Mouse (Mus musculus) brain, embryonic 14.5 days (tissue): ENCODE results near the gene Epb41l2. TPM values are rescaled to one million over a fixed set of nuclear protein-coding genes. Genes with fewer than 3 reads are reported as not detected.

ENCODE experiments used
- DNase-seq: peaks from one replicate; pipeline ENCODE4 v3.0.0-alpha.2; 2011; ENCODE audit warnings: low read depth
- CTCF ChIP-seq: fragments of 200-500 bp; IDR thresholded peaks from 2 replicates; pipeline ENCODE4 v1.5.1; 2012; ENCODE audit warnings: inconsistent platforms, mild to moderate bottlenecking, moderate library complexity, borderline replicate concordance; ENCODE audit not compliant: insufficient read depth, insufficient read length; ENCODE audit errors: extremely low read depth
- POLR2A ChIP-seq: fragments of 200-500 bp; IDR thresholded peaks from 2 replicates; pipeline ENCODE4 v1.6.1; 2012; ENCODE audit warnings: mild to moderate bottlenecking, inconsistent platforms, borderline replicate concordance; ENCODE audit not compliant: poor library complexity, insufficient read depth, insufficient read length, severe bottlenecking; ENCODE audit errors: extremely low read depth
- polyA plus RNA-seq: library from polyadenylated mRNA; depleted of rRNA; stranded (reverse); fragments of >200 nt; gene quantifications from 2 replicates; pipeline ENCODE4 v1.2.3, GENCODE M21; 2012

The Epb41l2 gene
- polyA plus RNA-seq, 1 experiment: 63.4 TPM

GRCm38 (mm10) chr10:25466493-25466892, 106.9 kb downstream of the Epb41l2 start:
- DNase-seq: no peak
- TF ChIP-seq CTCF (no peak), POLR2A (no peak)

- TF ChIP-seq POLR2A (no peak), CTCF (no peak)
- DNase-seq: no peak
These were observed 112.3 kb downstream of the Epb41l2 start for GRCm38 (mm10) chr10:25471944-25472343.

- no peak for TF ChIP-seq POLR2A
- TF ChIP-seq CTCF: no peak
- DNase-seq: no peak
These were observed 120.1 kb downstream of the Epb41l2 start for GRCm38 (mm10) chr10:25479716-25480115.

GRCm38 (mm10) chr10:25482791-25483190, 123.2 kb downstream of the Epb41l2 start:
- DNase-seq: no peak
- no peak for TF ChIP-seq CTCF
- TF ChIP-seq POLR2A: no peak

GRCm38 (mm10) chr10:25488456-25488855, 128.9 kb downstream of the Epb41l2 start:
- peak; percentile 76 for DNase-seq
- peak; percentile 81; the same call in 1 of the 2 replicates for TF ChIP-seq CTCF
- no peak for TF ChIP-seq POLR2A

GRCm38 (mm10) chr10:25499323-25500071, 139.9 kb downstream of the Epb41l2 start:
- DNase-seq: peak; percentile 31

GRCm38 (mm10) chr10:25503250-25503649, 143.7 kb downstream of the Epb41l2 start:
- no peak for DNase-seq
- no peak for TF ChIP-seq CTCF

More at GRCm38 (mm10) chr10:25499323-25500071, 139.9 kb downstream of the Epb41l2 start:
- TF ChIP-seq POLR2A (no peak), CTCF (peak; percentile 35; the same call in 1 of the 2 replicates)

GRCm38 (mm10) chr10:25513821-25514220, 154.2 kb downstream of the Epb41l2 start:
- DNase-seq: no peak
- TF ChIP-seq POLR2A: no peak
- no peak for TF ChIP-seq CTCF

GRCm38 (mm10) chr10:25519954-25520353, 160.4 kb downstream of the Epb41l2 start:
- no peak for DNase-seq
- TF ChIP-seq CTCF (no peak), POLR2A (no peak)

- TF ChIP-seq CTCF (no peak), POLR2A (no peak)
- peak; percentile 17 for DNase-seq
These were observed 160.8 kb downstream of the Epb41l2 start for GRCm38 (mm10) chr10:25520428-25520827.

- no peak for DNase-seq
- TF ChIP-seq POLR2A (no peak), CTCF (no peak)
These were observed 164.1 kb downstream of the Epb41l2 start for GRCm38 (mm10) chr10:25523727-25524126.

GRCm38 (mm10) chr10:25526156-25526555, 166.6 kb downstream of the Epb41l2 start:
- DNase-seq: no peak
- TF ChIP-seq POLR2A (no peak), CTCF (no peak)

GRCm38 (mm10) chr10:25526622-25527021, 167.0 kb downstream of the Epb41l2 start:
- no peak for TF ChIP-seq POLR2A
- TF ChIP-seq CTCF: no peak
- DNase-seq: no peak

GRCm38 (mm10) chr10:25527126-25527525, 167.5 kb downstream of the Epb41l2 start:
- no peak for DNase-seq
- TF ChIP-seq POLR2A (no peak), CTCF (no peak)

- DNase-seq: no peak
- no peak for TF ChIP-seq POLR2A
- no peak for TF ChIP-seq CTCF
These were observed 171.7 kb downstream of the Epb41l2 start for GRCm38 (mm10) chr10:25531335-25531734.

- TF ChIP-seq POLR2A: no peak
- no peak for TF ChIP-seq CTCF
- DNase-seq: no peak
These were observed 173.5 kb downstream of the Epb41l2 start for GRCm38 (mm10) chr10:25533105-25533504.
